Mouse (Mus musculus) urinary bladder, adult 18-20 months (tissue): Measurements from ENCODE around the gene A830031A19Rik.

Experiments
- DNase-seq, 2 experiments: peaks; one replicate each; pipeline ENCODE4 v3.0.0; 2022; ENCODE audit warnings: low spot score in 2 of 2, mixed read lengths in 2 of 2

A830031A19Rik gene

GRCm38 (mm10) chr11:24076821-24077730 lies 2.2 kb upstream of the A830031A19Rik start:
- peak in 1 of 2 experiments; percentile 33 for DNase-seq

- DNase-seq, result peak in 1 of 2 experiments; percentile 48
Observed at GRCm38 (mm10) chr11:24076127-24076650, 1.3 kb upstream of the A830031A19Rik start.

GRCm38 (mm10) chr11:24075486-24076126 lies 752 bp upstream of the A830031A19Rik start:
- no peak for DNase-seq

GRCm38 (mm10) chr11:24074021-24074591 lies 748 bp downstream of the A830031A19Rik start:
- no peak for DNase-seq

GRCm38 (mm10) chr11:24065313-24065712 lies 9.5 kb downstream of the A830031A19Rik start:
- DNase-seq, result no peak

GRCm38 (mm10) chr11:24064221-24064620 lies 10.6 kb downstream of the A830031A19Rik start:
- DNase-seq, result no peak

- DNase-seq, result no peak
Observed at GRCm38 (mm10) chr11:24062495-24063096, 12.3 kb downstream of the A830031A19Rik start.

GRCm38 (mm10) chr11:24061819-24062218 lies 13.0 kb downstream of the A830031A19Rik start:
- DNase-seq, result no peak

GRCm38 (mm10) chr11:24060428-24060827 lies 14.4 kb downstream of the A830031A19Rik start:
- DNase-seq, result no peak

- DNase-seq, result no peak
Observed at GRCm38 (mm10) chr11:24059137-24059536, 15.7 kb downstream of the A830031A19Rik start.

- DNase-seq, result no peak
Observed at GRCm38 (mm10) chr11:24052882-24053281, 22.0 kb downstream of the A830031A19Rik start.

- no peak for DNase-seq
Observed at GRCm38 (mm10) chr11:24050032-24050757, 24.7 kb downstream of the A830031A19Rik start.

- DNase-seq, result peak; percentile 33 to 74
Observed at GRCm38 (mm10) chr11:24049226-24050031, 25.4 kb downstream of the A830031A19Rik start.

- DNase-seq, result no peak
Observed at GRCm38 (mm10) chr11:24044025-24044424, 30.8 kb downstream of the A830031A19Rik start.

- no peak for DNase-seq
Observed at GRCm38 (mm10) chr11:24020760-24021159, 54.1 kb downstream of the A830031A19Rik start.

GRCm38 (mm10) chr11:24018783-24019182 lies 56.1 kb downstream of the A830031A19Rik start:
- DNase-seq, result no peak

- no peak for DNase-seq
Observed at GRCm38 (mm10) chr11:24016647-24017179, 58.1 kb downstream of the A830031A19Rik start.

- no peak for DNase-seq
Observed at GRCm38 (mm10) chr11:24016049-24016448, 58.8 kb downstream of the A830031A19Rik start.

GRCm38 (mm10) chr11:24014642-24015041 lies 60.2 kb downstream of the A830031A19Rik start:
- no peak for DNase-seq

GRCm38 (mm10) chr11:24012301-24012700 lies 62.6 kb downstream of the A830031A19Rik start:
- no peak for DNase-seq
